Mouse (Mus musculus): ENCODE measurements at regions not wholly inside any gene's neighbourhood (a gene's known extent, or its start where the extent isn't known, plus 50 kb on each side); places are given as distances from the start of the nearest gene placed in this dataset.

DNA sequence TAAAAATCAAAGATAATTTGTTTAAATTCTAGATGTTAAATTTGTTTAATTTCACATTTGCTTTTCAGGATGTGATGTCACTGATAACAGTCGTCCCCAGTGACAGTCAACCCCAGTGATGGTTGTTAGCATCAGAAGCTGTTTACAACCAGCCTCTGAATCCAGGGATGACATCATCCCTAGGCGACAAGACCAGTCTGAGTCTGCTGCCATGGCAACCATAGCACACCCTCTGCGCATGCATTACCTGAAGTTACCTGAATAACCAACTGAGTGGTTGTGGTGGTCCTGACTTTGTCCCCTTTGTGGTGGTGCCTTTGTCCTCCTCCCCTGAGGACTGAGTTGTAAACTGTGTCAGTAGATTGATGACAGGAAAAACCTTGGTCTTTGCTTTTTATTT lies 92.0 kb upstream of the Zfp644 start:
- no peak for DNase-seq

GRCm38 (mm10) chr5:106785065-106785464 lies 88.0 kb upstream of the Zfp644 start:
- DNase-seq = no peak

- DNase-seq = no peak
Measured at GRCm38 (mm10) chr5:106783864-106784609, 87.0 kb upstream of the Zfp644 start.

- DNase-seq = peak; percentile 79
Measured at GRCm38 (mm10) chr5:106780749-106781148, 83.7 kb upstream of the Zfp644 start.

DNA sequence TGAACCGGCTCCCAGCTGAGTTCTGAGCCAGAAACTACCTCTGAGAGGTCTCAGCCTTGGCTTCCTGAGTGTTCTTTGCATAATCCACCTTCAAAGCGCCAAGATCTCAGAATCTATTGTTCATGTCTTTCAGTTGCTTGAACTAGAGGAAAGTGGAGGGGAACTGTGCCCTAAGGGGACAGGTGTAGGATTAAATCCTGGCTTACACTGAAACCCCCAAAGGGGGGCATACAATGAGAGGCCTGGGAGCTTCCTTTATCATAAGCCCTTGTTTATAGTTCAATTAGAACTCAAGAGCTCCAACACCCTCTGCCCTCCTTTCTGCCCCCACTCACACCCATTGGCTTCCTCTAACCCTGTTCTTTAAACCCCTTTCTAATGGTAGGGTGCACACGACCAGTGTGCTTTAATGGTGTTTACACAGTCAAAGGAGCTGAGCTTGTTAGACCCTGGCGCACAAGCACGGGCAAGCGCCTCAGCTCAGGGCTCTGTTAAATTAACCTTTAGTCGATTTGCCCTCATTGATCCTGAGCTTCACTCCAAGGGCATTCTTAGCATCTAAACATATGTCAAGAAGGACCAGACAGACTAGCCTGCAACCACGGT lies 81.2 kb upstream of the Zfp644 start:
- no peak for DNase-seq

- DNase-seq = no peak
Measured at GRCm38 (mm10) chr5:106775010-106775693, 78.1 kb upstream of the Zfp644 start.

DNA sequence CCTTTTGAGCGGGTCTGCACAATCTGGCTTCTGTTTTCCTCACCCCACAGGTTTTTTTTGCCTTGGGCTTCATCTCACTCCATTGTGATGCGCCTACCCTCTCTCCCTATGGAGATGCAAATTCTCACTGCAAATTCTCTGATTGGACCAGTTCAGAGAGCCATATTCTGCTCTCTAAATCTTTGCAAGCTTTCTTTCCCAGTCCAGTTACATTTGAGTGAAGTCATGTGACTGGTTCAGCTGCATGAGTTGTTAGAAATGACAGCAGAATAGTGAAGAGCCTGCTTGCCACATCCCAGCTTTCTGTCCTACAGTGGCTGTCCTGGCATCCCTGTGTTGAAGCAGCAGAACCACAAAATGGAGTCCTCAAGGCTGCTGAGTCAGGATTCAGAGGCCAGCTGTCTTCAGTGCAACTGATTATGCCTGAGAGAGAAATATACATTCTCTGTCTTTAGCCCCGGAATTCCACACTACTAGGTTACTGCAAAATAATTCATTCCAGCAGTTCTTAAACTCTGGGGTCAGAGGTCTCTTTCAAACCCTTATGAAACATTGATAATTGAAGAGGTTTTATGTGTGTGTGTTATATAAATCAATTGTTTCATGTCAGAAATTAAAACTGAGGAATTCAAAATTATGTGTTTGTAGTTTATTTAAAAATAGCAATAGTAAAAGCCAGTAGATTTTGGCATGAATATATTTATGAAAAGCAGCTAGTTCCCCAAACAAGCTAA lies 76.3 kb upstream of the Zfp644 start:
- no peak for DNase-seq

DNA sequence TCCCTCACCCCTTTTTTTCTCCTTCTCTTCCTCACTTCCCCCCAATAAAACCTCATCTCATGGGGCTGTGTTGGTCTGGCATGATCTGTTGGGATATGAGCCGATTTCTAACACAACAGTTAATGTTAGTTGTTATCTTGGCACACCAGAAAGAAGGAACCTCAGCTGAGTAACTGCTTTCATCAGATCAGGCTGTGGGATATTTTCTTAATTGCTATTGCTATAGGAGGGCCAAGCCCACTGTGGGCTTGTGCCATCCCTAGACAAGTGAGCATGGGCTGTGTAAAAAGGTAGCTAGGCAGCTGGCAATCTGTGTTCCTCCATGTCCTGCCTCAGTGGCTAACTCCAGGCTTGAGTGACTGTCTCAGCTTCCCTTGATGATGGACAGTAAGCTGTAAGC lies 73.9 kb upstream of the Zfp644 start:
- DNase-seq = no peak

GRCm38 (mm10) chr5:106765335-106765734 lies 68.2 kb upstream of the Zfp644 start:
- DNase-seq = no peak

- DNase-seq = no peak
Measured at GRCm38 (mm10) chr5:106763283-106763682, 66.2 kb upstream of the Zfp644 start.

DNA sequence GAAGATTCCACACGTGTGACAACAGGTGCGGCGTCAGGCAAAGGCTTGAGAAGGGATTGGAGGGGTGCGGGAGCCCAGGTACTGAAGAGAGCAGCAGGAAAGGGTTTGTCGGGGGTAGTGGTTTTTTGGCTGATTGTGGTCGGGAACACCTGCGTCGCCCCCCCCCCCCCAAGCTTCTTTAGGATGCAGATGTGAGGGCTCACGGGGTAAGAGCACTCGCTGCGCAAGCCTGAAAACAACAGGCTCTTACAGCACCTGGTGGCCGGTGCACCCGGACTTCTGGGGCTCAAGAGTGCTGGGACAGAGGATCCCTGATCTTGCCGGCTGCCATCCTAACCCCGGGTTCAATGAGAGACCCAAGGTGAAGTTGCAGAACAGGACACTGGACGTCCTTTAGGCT lies 60.9 kb upstream of the Zfp644 start:
- DNase-seq = no peak

DNA sequence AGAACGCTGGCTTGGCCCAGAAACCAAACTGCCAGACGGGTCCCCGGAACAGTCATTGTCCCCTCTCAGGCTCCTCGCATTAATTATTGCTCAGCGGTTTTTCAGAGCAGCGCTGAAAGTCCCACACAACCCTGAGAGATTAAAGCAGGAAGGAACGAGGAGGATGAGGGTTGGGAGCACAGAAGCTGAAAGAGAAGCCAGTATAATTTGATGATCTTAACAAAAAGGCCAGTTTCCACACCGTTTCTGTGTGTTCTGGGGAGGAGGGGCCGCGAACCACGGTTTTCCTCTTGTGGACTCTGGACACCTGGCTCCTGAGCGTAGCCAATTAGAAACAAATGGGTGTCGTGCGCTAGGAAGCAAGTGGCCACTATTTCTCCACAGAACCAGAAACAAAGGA lies 60.3 kb upstream of the Zfp644 start:
- DNase-seq = no peak

DNA sequence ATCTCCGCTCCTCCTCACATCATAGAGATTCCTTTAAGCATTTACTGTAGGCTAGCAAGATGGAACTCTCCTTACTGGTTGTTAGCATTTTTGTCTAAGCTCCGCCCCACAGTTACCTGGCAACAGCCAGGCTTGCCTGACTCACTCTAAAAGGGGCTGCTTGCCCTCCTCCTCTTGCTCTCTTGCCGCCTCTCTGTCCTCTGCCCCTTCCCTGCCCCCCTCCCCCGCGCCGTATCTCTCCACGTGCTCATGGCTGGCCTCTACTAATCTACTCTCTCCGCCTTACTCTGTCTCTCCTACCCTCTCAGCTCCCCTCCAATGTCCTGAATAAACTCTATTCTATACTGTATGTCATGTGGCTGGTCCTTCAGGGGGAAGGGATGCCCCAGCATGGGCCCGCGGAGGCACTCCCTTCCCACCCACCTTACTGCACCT lies 59.9 kb upstream of the Zfp644 start:
- no peak for DNase-seq

DNA sequence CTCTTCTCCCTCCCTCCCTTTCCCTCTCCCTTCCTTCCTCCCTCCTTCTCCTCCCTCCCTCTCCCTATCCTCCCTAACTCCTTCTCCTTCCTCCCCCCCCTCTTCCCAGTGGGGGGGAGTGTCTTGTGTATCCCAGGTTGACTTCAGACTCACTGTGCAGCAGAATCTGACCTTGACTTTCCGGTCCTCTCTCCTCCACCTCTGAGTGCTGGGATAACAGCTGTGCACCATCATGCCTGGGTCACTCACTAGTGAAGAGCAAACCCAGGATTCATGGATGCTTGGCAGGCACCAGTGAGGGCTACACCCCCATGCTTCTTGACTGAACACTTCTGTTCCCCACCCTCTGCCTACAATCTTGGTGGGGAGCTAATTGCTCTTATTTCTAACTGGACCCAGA lies 56.2 kb upstream of the Zfp644 start:
- DNase-seq = no peak

DNA sequence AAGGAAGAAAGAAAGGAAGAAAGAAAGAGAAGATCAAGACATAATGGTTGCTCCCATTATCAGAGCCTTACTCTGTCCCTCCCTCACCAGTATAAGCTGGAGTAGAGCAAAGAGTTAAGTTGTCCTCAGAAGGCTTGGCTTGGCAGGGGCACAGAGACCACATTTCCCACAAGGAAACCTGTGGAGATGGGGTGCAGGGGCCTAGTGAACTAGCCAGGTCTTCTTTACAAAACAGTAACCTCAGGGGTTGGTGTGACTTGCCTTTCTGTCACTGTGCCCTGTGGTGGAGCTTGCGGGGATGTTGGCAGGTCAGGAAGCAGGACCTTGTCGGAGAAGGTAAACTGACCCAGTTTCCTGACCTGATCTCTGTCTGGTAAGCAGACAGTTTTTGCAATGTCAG lies 53.1 kb upstream of the Zfp644 start:
- DNase-seq = no peak

GRCm38 (mm10) chr5:106748527-106749138 lies 51.5 kb upstream of the Zfp644 start:
- no peak for DNase-seq

Measured in heart, adult 11 months (tissue).